Mouse (Mus musculus): ENCODE results near the gene Ccrl2. TPM values are rescaled to one million over a fixed set of nuclear protein-coding genes. Genes with fewer than 3 reads are reported as not detected.

Ccrl2 gene
- polyA plus RNA-seq, 1 experiment, result 3.4 TPM

GRCm38 (mm10) chr9:111094626-111095025 lies 37.3 kb upstream of the Ccrl2 start:
- Histone ChIP-seq H3K4me1 (ENCODE audit: control insufficient read depth, insufficient read depth, insufficient read length, low read length) (peaks cover 7% of the 10 kb centered on the region; the same call in 1 of the 2 replicates), H3K27me3 (ENCODE audit: control insufficient read depth, insufficient read depth, low read length) (no peaks in the 10 kb centered on the region), H3K36me3 (ENCODE audit: control insufficient read depth, insufficient read depth, low read length) (no peaks in the 10 kb centered on the region), H3K27ac (ENCODE audit: insufficient read depth, low read depth, low read length) (no peak overlapping the region), H3K4me3 (ENCODE audit: low read depth, low read length) (no peak overlapping the region)
- TF ChIP-seq CTCF (IDR thresholded peaks at IDR 0.05; ENCODE audit: extremely low read depth, insufficient read length, insufficient replicate concordance, low read depth, low read length), result no peak
- no peak for TF ChIP-seq POLR2A (IDR thresholded peaks at IDR 0.05; ENCODE audit: low read depth, low read length)
- 39% methylated on average over 5 of the region's 5 CpGs for WGBS

- H3K4me3 ChIP-seq (ENCODE audit: low read depth, low read length), result no peak overlapping the region
- no peaks in the 10 kb centered on the region for H3K27me3 ChIP-seq (ENCODE audit: control insufficient read depth, insufficient read depth, low read length)
- H3K27ac ChIP-seq (ENCODE audit: insufficient read depth, low read depth, low read length), result no peak overlapping the region
- peaks cover 7% of the 10 kb centered on the region; the same call in 1 of the 2 replicates for H3K4me1 ChIP-seq (ENCODE audit: control insufficient read depth, insufficient read depth, insufficient read length, low read length)
- peak; percentile 94; the same call in 1 of the 2 replicates for TF ChIP-seq CTCF (IDR thresholded peaks at IDR 0.05; ENCODE audit: extremely low read depth, insufficient read length, insufficient replicate concordance, low read depth, low read length)
- TF ChIP-seq POLR2A (IDR thresholded peaks at IDR 0.05; ENCODE audit: low read depth, low read length), result no peak
- WGBS, result 26% methylated on average over 5 of the region's 5 CpGs
- no peaks in the 10 kb centered on the region for H3K36me3 ChIP-seq (ENCODE audit: control insufficient read depth, insufficient read depth, low read length)
Measured at GRCm38 (mm10) chr9:111093094-111093493, 35.8 kb upstream of the Ccrl2 start.

- Histone ChIP-seq H3K4me3 (ENCODE audit: low read depth, low read length) (no peak overlapping the region), H3K4me1 (ENCODE audit: control insufficient read depth, insufficient read depth, insufficient read length, low read length) (peaks cover 7% of the 10 kb centered on the region; the same call in 1 of the 2 replicates), H3K27ac (ENCODE audit: insufficient read depth, low read depth, low read length) (no peak overlapping the region), H3K27me3 (ENCODE audit: control insufficient read depth, insufficient read depth, low read length) (no peaks in the 10 kb centered on the region), H3K36me3 (ENCODE audit: control insufficient read depth, insufficient read depth, low read length) (no peaks in the 10 kb centered on the region)
- WGBS, result 71% methylated on average over 9 of the region's 9 CpGs
- TF ChIP-seq POLR2A (IDR thresholded peaks at IDR 0.05; ENCODE audit: low read depth, low read length) (no peak), CTCF (IDR thresholded peaks at IDR 0.05; ENCODE audit: extremely low read depth, insufficient read length, insufficient replicate concordance, low read depth, low read length) (no peak)
Measured at GRCm38 (mm10) chr9:111092657-111093056, 35.3 kb upstream of the Ccrl2 start.

- 52% methylated on average over 7 of the region's 7 CpGs for WGBS
- H3K27ac ChIP-seq (ENCODE audit: insufficient read depth, low read depth, low read length), result no peak overlapping the region
- no peaks in the 10 kb centered on the region for H3K27me3 ChIP-seq (ENCODE audit: control insufficient read depth, insufficient read depth, low read length)
- H3K4me1 ChIP-seq (ENCODE audit: control insufficient read depth, insufficient read depth, insufficient read length, low read length), result no peaks in the 10 kb centered on the region
- no peak overlapping the region for H3K4me3 ChIP-seq (ENCODE audit: low read depth, low read length)
- no peak for TF ChIP-seq POLR2A (IDR thresholded peaks at IDR 0.05; ENCODE audit: low read depth, low read length)
- no peak for TF ChIP-seq CTCF (IDR thresholded peaks at IDR 0.05; ENCODE audit: extremely low read depth, insufficient read length, insufficient replicate concordance, low read depth, low read length)
- no peaks in the 10 kb centered on the region for H3K36me3 ChIP-seq (ENCODE audit: control insufficient read depth, insufficient read depth, low read length)
Measured at GRCm38 (mm10) chr9:111088886-111089285, 31.6 kb upstream of the Ccrl2 start.

GRCm38 (mm10) chr9:111087960-111088359 lies 30.6 kb upstream of the Ccrl2 start:
- TF ChIP-seq CTCF (IDR thresholded peaks at IDR 0.05; ENCODE audit: extremely low read depth, insufficient read length, insufficient replicate concordance, low read depth, low read length), result no peak
- Histone ChIP-seq H3K27ac (ENCODE audit: insufficient read depth, low read depth, low read length) (no peak overlapping the region), H3K4me3 (ENCODE audit: low read depth, low read length) (no peak overlapping the region), H3K36me3 (ENCODE audit: control insufficient read depth, insufficient read depth, low read length) (no peaks in the 10 kb centered on the region), H3K27me3 (ENCODE audit: control insufficient read depth, insufficient read depth, low read length) (no peaks in the 10 kb centered on the region), H3K4me1 (ENCODE audit: control insufficient read depth, insufficient read depth, insufficient read length, low read length) (no peaks in the 10 kb centered on the region)
- 20% methylated on average over 5 of the region's 5 CpGs for WGBS

- Histone ChIP-seq H3K36me3 (ENCODE audit: control insufficient read depth, insufficient read depth, low read length) (no peaks in the 10 kb centered on the region), H3K27me3 (ENCODE audit: control insufficient read depth, insufficient read depth, low read length) (no peaks in the 10 kb centered on the region), H3K4me1 (ENCODE audit: control insufficient read depth, insufficient read depth, insufficient read length, low read length) (no peaks in the 10 kb centered on the region), H3K4me3 (ENCODE audit: low read depth, low read length) (no peak overlapping the region), H3K27ac (ENCODE audit: insufficient read depth, low read depth, low read length) (no peak overlapping the region)
- TF ChIP-seq POLR2A (IDR thresholded peaks at IDR 0.05; ENCODE audit: low read depth, low read length) (no peak), CTCF (IDR thresholded peaks at IDR 0.05; ENCODE audit: extremely low read depth, insufficient read length, insufficient replicate concordance, low read depth, low read length) (no peak)
- 46% methylated on average over 3 of the region's 3 CpGs for WGBS
Measured at GRCm38 (mm10) chr9:111086995-111087606, 29.8 kb upstream of the Ccrl2 start.

- 72% methylated on average over 6 of the region's 6 CpGs for WGBS
- Histone ChIP-seq H3K36me3 (ENCODE audit: control insufficient read depth, insufficient read depth, low read length) (no peaks in the 10 kb centered on the region), H3K4me3 (ENCODE audit: low read depth, low read length) (no peak overlapping the region), H3K27ac (ENCODE audit: insufficient read depth, low read depth, low read length) (no peak overlapping the region), H3K27me3 (ENCODE audit: control insufficient read depth, insufficient read depth, low read length) (no peaks in the 10 kb centered on the region), H3K4me1 (ENCODE audit: control insufficient read depth, insufficient read depth, insufficient read length, low read length) (no peaks in the 10 kb centered on the region)
- TF ChIP-seq CTCF (IDR thresholded peaks at IDR 0.05; ENCODE audit: extremely low read depth, insufficient read length, insufficient replicate concordance, low read depth, low read length) (no peak), POLR2A (IDR thresholded peaks at IDR 0.05; ENCODE audit: low read depth, low read length) (no peak)
Measured at GRCm38 (mm10) chr9:111086137-111086536, 28.8 kb upstream of the Ccrl2 start.

All from small intestine, adult 2 months (tissue).